Mouse (Mus musculus): Measurements from ENCODE around the gene Olfml2a. TPM values are rescaled to one million over a fixed set of nuclear protein-coding genes. Genes with fewer than 3 reads are reported as not detected.
A peak's percentile ranks its signal among the peaks of the same experiment; 100 is the strongest.

Gene Olfml2a
- polyA plus RNA-seq, 2 experiments, result 0.07 to 0.10 TPM

DNA sequence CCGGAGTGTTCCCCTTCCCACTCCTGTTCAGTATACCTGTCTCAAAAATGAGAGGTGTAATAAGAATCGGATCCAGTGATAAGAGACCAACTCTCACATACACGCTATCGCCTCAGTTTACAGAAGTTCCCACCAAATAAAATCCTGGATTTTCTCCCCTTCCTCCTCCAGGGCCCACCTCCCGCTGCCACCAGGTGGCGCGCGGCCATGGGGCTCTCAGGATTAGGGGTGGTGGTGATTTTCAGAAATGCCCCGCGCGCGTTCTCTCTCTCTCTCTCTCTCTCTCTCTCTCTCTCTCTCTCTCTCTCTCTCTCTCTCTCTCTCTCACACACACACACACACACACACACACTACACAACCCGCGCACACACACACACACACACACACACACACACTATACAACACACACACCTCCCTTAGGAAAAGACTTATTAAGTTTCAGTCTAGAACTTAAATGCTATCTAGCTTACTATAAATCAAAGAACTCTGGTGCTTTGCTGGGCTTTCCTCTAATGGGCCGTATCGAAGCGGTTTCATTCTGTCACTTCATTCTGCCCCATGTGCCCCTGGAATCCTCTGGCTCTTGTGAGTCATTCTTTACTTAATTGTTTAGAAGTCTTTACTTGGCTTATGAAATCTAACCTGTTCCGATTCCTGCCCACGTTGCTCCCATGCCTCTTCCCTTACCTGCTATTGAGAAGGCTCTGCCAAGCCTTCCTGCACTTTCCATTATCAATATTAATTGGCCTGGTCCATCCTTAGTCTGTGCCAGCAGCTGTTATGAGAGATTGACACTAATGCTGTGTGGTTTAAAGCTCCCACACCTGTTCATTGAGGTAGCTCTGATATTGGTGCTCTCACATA, 4.4 kb upstream of the Olfml2a start, which contains the start of gene Nr6a1:
TSS of gene Nr6a1 (minus strand) at position 574 of the 865 bp plus-strand sequence.
- DNase-seq (ENCODE audit: low read depth in 3 of 3, low spot score in 3 of 3) (peak; percentile 29 to 47 (median 43)), ATAC-seq (ENCODE audit: insufficient read depth) (peak; percentile 45; the same call in 1 of the 2 replicates)
- Histone ChIP-seq H3K27ac (no peak within 1 kb of the TSS), H3K4me2 (ENCODE audit: low read depth) (peak within 1 kb of the TSS; percentile 68), H3K9me3 (ENCODE audit: control insufficient read depth, low read length) (no peaks in the 10 kb centered on the region), H3K27me3 (ENCODE audit: control insufficient read depth, insufficient read depth, low read length) (peaks cover 33% of the 10 kb centered on the region), H3K4me3 (ENCODE audit: insufficient read depth in 1 of 2, low read depth in 2 of 2, low read length in 2 of 2) (peak within 1 kb of the TSS; percentile 41 to 75), H3K36me3 (replicated peaks; ENCODE audit: control insufficient read depth, insufficient read depth, low read depth) (no peaks in the 10 kb centered on the region), H3K9ac (replicated peaks) (peak within 1 kb of the TSS; percentile 39; the same call in 1 of the 2 replicates), H3K4me1 (replicated peaks; ENCODE audit: control insufficient read depth in 2 of 2, insufficient read depth in 2 of 2, low read length in 1 of 2) (peaks cover 8 to 9% of the 10 kb centered on the region in 2 experiments; a peak in 2 of 4 replicates)
- WGBS (ENCODE audit: insufficient replicate concordance), result 8% methylated on average over 19 of the region's 19 CpGs
- TF ChIP-seq CTCF (IDR thresholded peaks at IDR 0.05; ENCODE audit: low read depth), result peak; percentile 95
- TF ChIP-seq EP300 (IDR thresholded peaks at IDR 0.05; ENCODE audit: low read depth), result no peak

- peaks cover 9% of the 10 kb centered on the region for H3K27me3 ChIP-seq (ENCODE audit: control insufficient read depth, insufficient read depth, low read length)
- ATAC-seq (ENCODE audit: insufficient read depth) (no peak), DNase-seq (ENCODE audit: low read depth in 3 of 3, low spot score in 3 of 3) (no peak)
- no peak overlapping the region for H3K9ac ChIP-seq (replicated peaks)
- H3K36me3 ChIP-seq (replicated peaks; ENCODE audit: control insufficient read depth, insufficient read depth, low read depth), result no peaks in the 10 kb centered on the region
- no peak overlapping the region for H3K27ac ChIP-seq
- H3K4me2 ChIP-seq (ENCODE audit: low read depth), result no peak overlapping the region
- H3K4me3 ChIP-seq (ENCODE audit: insufficient read depth in 1 of 2, low read depth in 2 of 2, low read length in 2 of 2), result no peak overlapping the region
- no peak for TF ChIP-seq EP300 (IDR thresholded peaks at IDR 0.05; ENCODE audit: low read depth)
- no peak for TF ChIP-seq CTCF (IDR thresholded peaks at IDR 0.05; ENCODE audit: low read depth)
- WGBS (ENCODE audit: insufficient replicate concordance), result 68% methylated on average over 2 of the region's 2 CpGs
- H3K9me3 ChIP-seq (ENCODE audit: control insufficient read depth, low read length), result no peaks in the 10 kb centered on the region
- H3K4me1 ChIP-seq (replicated peaks; ENCODE audit: control insufficient read depth in 2 of 2, insufficient read depth in 2 of 2, low read length in 1 of 2), result peaks cover 7 to 8% of the 10 kb centered on the region in 2 experiments; a peak in 2 of 4 replicates
Measured at GRCm38 (mm10) chr2:38930269-38930668, 1.5 kb upstream of the Olfml2a start.

- Histone ChIP-seq H3K27me3 (ENCODE audit: control insufficient read depth, insufficient read depth, low read length) (no peaks in the 10 kb centered on the region), H3K4me3 (ENCODE audit: insufficient read depth in 1 of 2, low read depth in 2 of 2, low read length in 2 of 2) (no peak overlapping the region), H3K9ac (replicated peaks) (no peak overlapping the region), H3K4me2 (ENCODE audit: low read depth) (no peak overlapping the region), H3K4me1 (replicated peaks; ENCODE audit: control insufficient read depth in 2 of 2, insufficient read depth in 2 of 2, low read length in 1 of 2) (peaks cover 4 to 8% of the 10 kb centered on the region in 2 experiments; a peak in 3 of 4 replicates), H3K9me3 (ENCODE audit: control insufficient read depth, low read length) (no peaks in the 10 kb centered on the region), H3K27ac (no peak overlapping the region), H3K36me3 (replicated peaks; ENCODE audit: control insufficient read depth, insufficient read depth, low read depth) (no peaks in the 10 kb centered on the region)
- no peak for TF ChIP-seq CTCF (IDR thresholded peaks at IDR 0.05; ENCODE audit: low read depth)
- no peak for TF ChIP-seq EP300 (IDR thresholded peaks at IDR 0.05; ENCODE audit: low read depth)
- DNase-seq (ENCODE audit: low read depth in 3 of 3, low spot score in 3 of 3) (no peak), ATAC-seq (ENCODE audit: insufficient read depth) (no peak)
- 26% methylated on average over 2 of the region's 2 CpGs for WGBS (ENCODE audit: insufficient replicate concordance)
Measured at GRCm38 (mm10) chr2:38933931-38934330, 2.2 kb downstream of the Olfml2a start.

DNA sequence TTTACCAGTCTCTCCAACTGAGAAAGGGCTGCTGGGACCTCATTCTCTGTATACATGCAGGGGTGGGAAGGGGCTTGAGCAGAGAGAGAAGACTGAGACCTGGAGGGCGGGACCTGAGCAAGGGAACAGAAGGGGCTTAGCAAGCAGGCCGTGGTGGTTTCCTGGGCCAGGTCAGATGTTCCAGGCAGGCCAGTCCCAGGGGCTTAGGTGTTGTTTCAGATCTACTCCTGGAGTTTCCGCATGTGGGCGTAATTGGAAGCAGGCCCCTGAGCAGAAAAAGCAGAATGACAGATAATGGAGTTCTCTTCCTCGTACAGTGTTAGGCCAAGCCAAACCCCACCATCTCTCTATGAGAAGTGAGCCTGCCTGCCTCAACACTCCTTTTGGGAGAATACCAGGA, 3.2 kb downstream of the Olfml2a start:
- ATAC-seq (ENCODE audit: insufficient read depth) (no peak), DNase-seq (ENCODE audit: low read depth in 3 of 3, low spot score in 3 of 3) (no peak)
- no peak overlapping the region for H3K4me3 ChIP-seq (ENCODE audit: insufficient read depth in 1 of 2, low read depth in 2 of 2, low read length in 2 of 2)
- no peaks in the 10 kb centered on the region for H3K36me3 ChIP-seq (replicated peaks; ENCODE audit: control insufficient read depth, insufficient read depth, low read depth)
- H3K27me3 ChIP-seq (ENCODE audit: control insufficient read depth, insufficient read depth, low read length), result no peaks in the 10 kb centered on the region
- H3K27ac ChIP-seq, result no peak overlapping the region
- TF ChIP-seq CTCF (IDR thresholded peaks at IDR 0.05; ENCODE audit: low read depth), result no peak
- no peak for TF ChIP-seq EP300 (IDR thresholded peaks at IDR 0.05; ENCODE audit: low read depth)
- no peak overlapping the region for H3K4me2 ChIP-seq (ENCODE audit: low read depth)
- H3K9ac ChIP-seq (replicated peaks), result no peak overlapping the region
- H3K9me3 ChIP-seq (ENCODE audit: control insufficient read depth, low read length), result no peaks in the 10 kb centered on the region
- peaks cover 4 to 8% of the 10 kb centered on the region in 2 experiments; a peak in 3 of 4 replicates for H3K4me1 ChIP-seq (replicated peaks; ENCODE audit: control insufficient read depth in 2 of 2, insufficient read depth in 2 of 2, low read length in 1 of 2)
- 52% methylated on average over 5 of the region's 5 CpGs for WGBS (ENCODE audit: insufficient replicate concordance)

DNA sequence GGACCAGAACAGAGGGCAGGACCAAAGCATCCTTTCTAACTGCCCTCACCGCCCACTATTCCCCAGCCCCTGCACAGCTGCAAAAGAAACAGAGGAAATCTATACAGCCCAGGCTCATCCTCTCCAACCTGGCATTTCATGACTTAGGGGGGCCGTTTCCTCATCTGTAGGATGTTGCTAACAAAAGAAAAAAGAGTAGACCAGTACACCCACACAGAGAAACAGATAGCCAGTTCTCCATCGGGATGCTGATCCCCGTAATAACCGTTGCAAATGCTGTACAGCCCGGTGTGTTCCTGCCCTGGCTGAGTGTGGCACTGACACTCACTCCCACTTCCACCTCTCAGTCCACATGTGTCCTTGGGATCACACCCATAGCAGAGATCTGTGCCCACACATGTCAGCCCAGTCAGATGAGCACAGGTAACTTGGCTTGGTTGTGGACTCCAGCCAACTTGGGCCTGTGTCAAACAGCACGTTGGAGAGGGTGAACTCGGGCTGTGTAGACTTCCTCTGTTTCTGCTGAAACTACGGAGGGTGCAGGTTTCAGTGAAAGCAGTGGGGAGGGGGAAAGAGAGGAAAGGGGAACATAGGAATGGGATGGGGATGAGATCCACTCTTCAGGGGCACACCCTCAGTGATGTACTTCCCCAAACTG, 5.1 kb downstream of the Olfml2a start:
- Histone ChIP-seq H3K4me1 (replicated peaks; ENCODE audit: control insufficient read depth in 2 of 2, insufficient read depth in 2 of 2, low read length in 1 of 2) (peaks cover 0 to 4% of the 10 kb centered on the region in 2 experiments; a peak in 2 of 4 replicates), H3K9ac (replicated peaks) (no peak overlapping the region), H3K4me3 (ENCODE audit: insufficient read depth in 1 of 2, low read depth in 2 of 2, low read length in 2 of 2) (no peak overlapping the region), H3K9me3 (ENCODE audit: control insufficient read depth, low read length) (no peaks in the 10 kb centered on the region), H3K4me2 (ENCODE audit: low read depth) (no peak overlapping the region), H3K27me3 (ENCODE audit: control insufficient read depth, insufficient read depth, low read length) (no peaks in the 10 kb centered on the region), H3K36me3 (replicated peaks; ENCODE audit: control insufficient read depth, insufficient read depth, low read depth) (no peaks in the 10 kb centered on the region), H3K27ac (no peak overlapping the region)
- 58% methylated on average over 9 of the region's 9 CpGs for WGBS (ENCODE audit: insufficient replicate concordance)
- DNase-seq (ENCODE audit: low read depth in 3 of 3, low spot score in 3 of 3), result no peak
- TF ChIP-seq EP300 (IDR thresholded peaks at IDR 0.05; ENCODE audit: low read depth), result no peak
- TF ChIP-seq CTCF (IDR thresholded peaks at IDR 0.05; ENCODE audit: low read depth), result no peak
- no peak for ATAC-seq (ENCODE audit: insufficient read depth)

Measured in liver, embryonic 14.5 days (tissue).